Mouse (Mus musculus) midbrain, embryonic 14.5 days (tissue): ENCODE data around the gene Ankrd44. TPM values are rescaled to one million over a fixed set of nuclear protein-coding genes. Genes with fewer than 3 reads are reported as not detected.

Experiments used
- ATAC-seq: fragments of 200-750 bp; cut with Nextera tagmentation; 2 replicates; pipeline ENCODE4 v1.8.0; 2017; ENCODE audit warnings: moderate number of reproducible peaks, moderate library complexity; ENCODE audit not compliant: low FRiP score, low TSS enrichment
- DNase-seq: peaks from one replicate; pipeline ENCODE4 v3.0.0-alpha.2; 2015
- H3K27ac ChIP-seq: fragments of 300-500 bp; sonication (generic); replicated peaks from 2 replicates; pipeline ENCODE4 v1.5.1; 2014; ENCODE audit warnings: mild to moderate bottlenecking, low read depth, low read length, moderate library complexity
- H3K27me3 ChIP-seq: fragments of 300-500 bp; sonication (generic); 2 replicates; pipeline ENCODE4 v1.6.1; 2014; ENCODE audit warnings: low read length, control low read depth, mixed read lengths; ENCODE audit not compliant: control insufficient read depth, insufficient read depth
- H3K36me3 ChIP-seq: fragments of 300-500 bp; sonication (generic); 2 replicates; pipeline ENCODE4 v1.6.1; 2014; ENCODE audit warnings: low read length, control low read depth; ENCODE audit not compliant: control insufficient read depth, insufficient read depth
- H3K4me1 ChIP-seq: fragments of 300-500 bp; sonication (generic); 2 replicates; pipeline ENCODE4 v1.6.1; 2014; ENCODE audit warnings: mild to moderate bottlenecking, antibody characterized with exemption, low read length, control low read depth; ENCODE audit not compliant: control insufficient read depth, insufficient read depth
- H3K4me2 ChIP-seq: fragments of 300-500 bp; sonication (generic); 2 replicates; pipeline ENCODE4 v1.6.1; 2014; ENCODE audit warnings: mild to moderate bottlenecking, low read length, moderate library complexity
- H3K4me3 ChIP-seq: fragments of 300-500 bp; sonication (generic); replicated peaks from 2 replicates; pipeline ENCODE4 v1.5.1; 2014; ENCODE audit warnings: low read depth, low read length
- H3K9ac ChIP-seq: fragments of 300-500 bp; sonication (generic); replicated peaks from 2 replicates; pipeline ENCODE4 v1.6.1; 2014; ENCODE audit warnings: mild to moderate bottlenecking, low read length, moderate library complexity
- H3K9me3 ChIP-seq: fragments of 300-500 bp; sonication (generic); 2 replicates; pipeline ENCODE4 v1.6.1; 2016; ENCODE audit warnings: low read length, control low read depth, mixed read lengths; ENCODE audit not compliant: control insufficient read depth
- WGBS: fragments of 180-500 bp; shearing (Covaris S2); extraction: QIAGEN DNeasy Blood & Tissue Kit; methylation state at CpG from one replicate; pipeline ENCODE4 v1.1.7; 2014; 5-methylcytosine and 5-hydroxymethylcytosine counted together
- polyA plus RNA-seq: library from polyadenylated mRNA; unstranded; fragments of >200 nt; fragmentation: Nextera tagmentation; extraction: Ambion mirVana; gene quantifications from 2 replicates; pipeline ENCODE4 v1.2.1, GENCODE M21; 2014

The Ankrd44 gene
- polyA plus RNA-seq, 1 experiment from 2014 or later = 39.1 TPM

DNA sequence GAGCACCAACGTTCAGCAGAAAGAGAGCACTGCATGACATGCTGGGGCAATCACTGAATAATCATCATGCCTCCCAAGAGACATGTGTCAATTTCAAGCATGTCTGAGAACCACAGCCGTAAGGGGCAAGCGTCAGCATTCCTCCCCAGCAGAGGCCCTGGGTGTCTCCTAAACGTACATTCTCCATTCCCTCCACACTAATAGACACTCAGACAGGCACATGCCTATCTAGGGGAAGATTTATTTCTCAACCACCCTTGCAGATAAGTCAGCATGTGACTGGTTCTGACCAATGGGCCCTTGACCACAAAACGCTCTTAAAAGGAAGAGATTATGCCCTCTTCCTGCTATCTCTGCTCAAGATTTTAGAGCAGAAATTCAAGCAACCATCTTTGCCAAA is 37.7 kb downstream of the Ankrd44 start:
- no peak overlapping the region for H3K4me3 ChIP-seq
- no peak overlapping the region for H3K4me2 ChIP-seq
- DNase-seq = no peak
- WGBS = 47% methylated on average over 5 of the region's 5 CpGs
- no peaks in the 10 kb centered on the region for H3K36me3 ChIP-seq
- H3K9ac ChIP-seq = no peak overlapping the region
- no peaks in the 10 kb centered on the region for H3K4me1 ChIP-seq
- no peak overlapping the region for H3K27ac ChIP-seq
- H3K27me3 ChIP-seq = no peaks in the 10 kb centered on the region
- ATAC-seq = no peak
- no peaks in the 10 kb centered on the region for H3K9me3 ChIP-seq

DNA sequence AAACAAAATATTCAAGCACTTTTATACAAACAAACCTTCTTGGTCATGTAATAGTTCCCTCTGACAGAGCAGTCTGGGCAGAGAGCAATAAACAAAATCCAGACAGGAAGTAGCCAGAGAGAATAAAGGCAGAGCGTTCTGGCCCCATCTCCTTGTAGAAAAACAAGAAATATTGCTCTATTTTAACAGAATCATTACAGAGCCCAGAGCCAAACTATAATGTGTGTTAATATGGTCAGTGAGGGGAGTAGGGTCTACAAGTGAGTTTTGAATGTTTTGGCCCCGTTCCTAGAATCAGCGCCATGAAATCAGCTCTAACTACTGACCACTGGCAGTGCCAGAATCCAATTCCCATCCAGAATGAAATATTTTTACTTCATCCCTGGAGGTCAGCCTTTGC is 38.3 kb downstream of the Ankrd44 start:
- Histone ChIP-seq H3K9ac (no peak overlapping the region), H3K27me3 (no peaks in the 10 kb centered on the region), H3K4me1 (no peaks in the 10 kb centered on the region), H3K27ac (no peak overlapping the region), H3K4me3 (no peak overlapping the region), H3K4me2 (no peak overlapping the region), H3K36me3 (no peaks in the 10 kb centered on the region), H3K9me3 (no peaks in the 10 kb centered on the region)
- WGBS = 85% methylated on average over 3 of the region's 3 CpGs
- DNase-seq (no peak), ATAC-seq (no peak)

DNA sequence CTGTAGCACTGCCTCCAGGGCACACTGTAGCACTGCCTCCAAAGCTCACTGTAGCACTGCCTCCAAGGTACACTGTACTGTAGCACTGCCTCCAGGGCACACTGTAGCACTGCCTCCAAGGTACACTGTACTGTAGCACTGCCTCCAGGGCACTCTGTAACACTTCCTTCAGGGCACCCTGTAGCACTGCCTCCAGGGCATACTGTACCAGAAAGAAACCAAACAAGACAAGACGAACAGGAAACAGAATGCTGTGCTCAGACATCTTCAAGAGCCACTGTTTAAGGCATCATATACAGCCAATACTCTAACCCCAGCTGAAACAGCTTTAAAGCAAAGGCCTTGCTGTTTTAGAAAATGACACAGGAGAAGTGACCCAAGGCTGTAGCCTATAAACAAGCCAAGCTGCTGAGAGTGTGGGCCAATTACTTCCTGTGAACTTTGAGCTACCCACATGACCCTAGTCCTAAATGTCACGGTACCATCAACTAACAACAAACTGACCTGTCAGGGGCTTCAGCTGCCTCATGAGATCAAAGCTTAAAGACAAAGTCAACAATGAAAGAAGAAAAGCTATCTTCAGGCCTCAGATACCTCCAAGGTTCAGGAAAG is 43.2 kb downstream of the Ankrd44 start:
- no peaks in the 10 kb centered on the region for H3K4me1 ChIP-seq
- H3K9me3 ChIP-seq = no peaks in the 10 kb centered on the region
- no peak overlapping the region for H3K4me2 ChIP-seq
- no peaks in the 10 kb centered on the region for H3K27me3 ChIP-seq
- 75% methylated on average over 2 of the region's 2 CpGs for WGBS
- H3K4me3 ChIP-seq = no peak overlapping the region
- no peak for DNase-seq
- no peak for ATAC-seq
- H3K27ac ChIP-seq = no peak overlapping the region
- no peaks in the 10 kb centered on the region for H3K36me3 ChIP-seq
- H3K9ac ChIP-seq = no peak overlapping the region

DNA sequence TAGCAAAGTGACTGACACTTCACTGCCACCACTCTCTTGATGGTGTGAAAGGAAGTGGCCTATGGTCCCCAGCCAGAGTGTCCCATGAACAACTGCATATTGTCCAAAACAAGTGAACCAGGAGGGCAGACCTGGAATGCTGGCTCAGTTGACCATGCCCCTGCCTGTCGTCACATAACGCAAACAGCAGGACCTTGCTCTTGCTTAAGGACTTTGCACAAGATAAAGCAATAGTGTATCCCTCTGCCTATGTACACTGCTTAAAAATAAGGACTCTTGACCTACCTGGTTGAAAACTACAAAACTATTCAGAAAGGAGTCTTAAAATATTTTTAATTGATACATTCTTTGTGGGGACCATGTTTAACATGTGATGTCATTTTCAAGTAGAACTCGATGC is 44.7 kb downstream of the Ankrd44 start:
- ATAC-seq = no peak
- DNase-seq = no peak
- Histone ChIP-seq H3K27me3 (no peaks in the 10 kb centered on the region), H3K4me2 (no peak overlapping the region), H3K4me1 (no peaks in the 10 kb centered on the region), H3K9ac (no peak overlapping the region), H3K36me3 (no peaks in the 10 kb centered on the region), H3K27ac (no peak overlapping the region), H3K4me3 (no peak overlapping the region), H3K9me3 (no peaks in the 10 kb centered on the region)
- 81% methylated on average over 3 of the region's 3 CpGs for WGBS

DNA sequence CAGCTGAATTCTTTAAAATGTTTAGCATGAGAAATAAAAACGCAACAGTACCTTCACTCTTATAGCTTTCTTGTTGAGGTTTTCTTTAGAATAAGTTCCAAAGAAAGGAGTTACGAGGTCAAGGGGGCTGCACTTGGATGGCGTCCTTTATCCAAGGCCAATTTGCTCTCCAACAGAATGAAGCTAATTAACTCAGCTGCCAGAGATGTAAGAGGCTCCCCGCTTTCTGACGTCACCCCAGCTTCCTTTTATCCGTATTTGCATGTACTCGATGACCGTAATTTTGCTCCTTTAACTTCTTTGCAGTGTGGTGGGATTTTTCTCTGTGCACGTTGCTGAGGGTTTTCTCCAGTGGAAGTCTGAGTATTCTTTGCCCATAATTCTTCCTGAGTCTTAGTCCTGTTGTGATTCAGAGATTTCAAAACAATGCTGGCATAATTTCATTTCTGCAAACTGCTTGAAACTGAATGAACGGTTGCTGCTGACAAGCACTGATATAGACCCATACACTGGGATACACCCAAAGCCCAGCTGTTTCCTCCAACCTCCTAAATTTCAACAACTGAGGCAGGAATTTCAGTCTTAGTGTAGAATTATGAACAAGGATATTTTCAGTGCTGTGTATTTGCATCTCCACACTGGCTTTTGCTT is 48.6 kb downstream of the Ankrd44 start:
- no peak for DNase-seq
- Histone ChIP-seq H3K9ac (no peak overlapping the region), H3K4me3 (no peak overlapping the region), H3K36me3 (no peaks in the 10 kb centered on the region), H3K27me3 (no peaks in the 10 kb centered on the region), H3K27ac (no peak overlapping the region), H3K4me1 (no peaks in the 10 kb centered on the region), H3K4me2 (no peak overlapping the region), H3K9me3 (no peaks in the 10 kb centered on the region)
- ATAC-seq = no peak
- WGBS = 80% methylated on average over 10 of the region's 10 CpGs

DNA sequence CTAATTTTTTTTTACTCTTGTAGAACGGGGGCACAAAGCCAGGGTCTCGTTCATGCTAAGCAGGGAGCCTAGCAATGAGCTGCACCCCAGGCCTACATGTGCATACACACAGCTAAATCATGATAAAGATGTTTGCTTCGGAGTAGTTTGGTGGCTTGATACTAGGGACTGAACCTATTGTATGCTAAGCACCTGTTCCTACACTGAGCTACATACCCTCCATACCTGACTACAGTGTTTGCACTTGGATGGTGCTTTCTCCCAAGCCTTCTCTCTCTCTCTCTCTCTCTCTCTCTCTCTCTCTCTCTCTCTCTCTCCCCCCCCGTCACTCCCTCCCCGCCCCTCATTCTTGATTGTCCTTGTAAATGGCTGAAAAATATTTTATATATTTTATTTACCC is 49.2 kb downstream of the Ankrd44 start:
- Histone ChIP-seq H3K27ac (no peak overlapping the region), H3K36me3 (no peaks in the 10 kb centered on the region), H3K9me3 (no peaks in the 10 kb centered on the region), H3K9ac (no peak overlapping the region), H3K4me3 (no peak overlapping the region), H3K4me2 (no peak overlapping the region), H3K27me3 (no peaks in the 10 kb centered on the region), H3K4me1 (no peaks in the 10 kb centered on the region)
- DNase-seq (no peak), ATAC-seq (no peak)
- WGBS = 95% methylated on average over 5 of the region's 5 CpGs

DNA sequence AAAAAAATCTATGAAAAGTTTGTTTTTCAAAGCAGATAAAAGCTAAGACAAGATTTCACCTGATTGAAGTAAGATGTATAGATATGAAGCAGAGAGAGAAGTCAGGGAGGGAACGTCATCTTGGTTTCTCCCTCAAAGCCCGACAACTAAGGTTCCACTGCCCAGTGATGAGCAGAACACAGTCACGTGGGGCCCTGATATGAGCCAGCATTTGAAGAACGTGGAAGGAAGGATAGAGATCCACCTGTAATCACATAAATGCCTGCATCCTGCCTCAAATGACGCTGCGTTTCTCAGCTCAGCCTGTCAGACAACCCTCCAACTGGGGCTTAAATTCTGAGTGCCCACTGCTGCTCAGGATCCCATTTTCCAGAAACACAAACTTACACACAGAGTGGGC is 52.1 kb downstream of the Ankrd44 start:
- H3K4me3 ChIP-seq = no peak overlapping the region
- H3K27me3 ChIP-seq = no peaks in the 10 kb centered on the region
- WGBS = 86% methylated on average over 6 of the region's 6 CpGs
- H3K4me2 ChIP-seq = no peak overlapping the region
- H3K9ac ChIP-seq = no peak overlapping the region
- H3K27ac ChIP-seq = no peak overlapping the region
- H3K9me3 ChIP-seq = no peaks in the 10 kb centered on the region
- ATAC-seq = no peak
- no peaks in the 10 kb centered on the region for H3K36me3 ChIP-seq
- no peaks in the 10 kb centered on the region for H3K4me1 ChIP-seq
- no peak for DNase-seq

DNA sequence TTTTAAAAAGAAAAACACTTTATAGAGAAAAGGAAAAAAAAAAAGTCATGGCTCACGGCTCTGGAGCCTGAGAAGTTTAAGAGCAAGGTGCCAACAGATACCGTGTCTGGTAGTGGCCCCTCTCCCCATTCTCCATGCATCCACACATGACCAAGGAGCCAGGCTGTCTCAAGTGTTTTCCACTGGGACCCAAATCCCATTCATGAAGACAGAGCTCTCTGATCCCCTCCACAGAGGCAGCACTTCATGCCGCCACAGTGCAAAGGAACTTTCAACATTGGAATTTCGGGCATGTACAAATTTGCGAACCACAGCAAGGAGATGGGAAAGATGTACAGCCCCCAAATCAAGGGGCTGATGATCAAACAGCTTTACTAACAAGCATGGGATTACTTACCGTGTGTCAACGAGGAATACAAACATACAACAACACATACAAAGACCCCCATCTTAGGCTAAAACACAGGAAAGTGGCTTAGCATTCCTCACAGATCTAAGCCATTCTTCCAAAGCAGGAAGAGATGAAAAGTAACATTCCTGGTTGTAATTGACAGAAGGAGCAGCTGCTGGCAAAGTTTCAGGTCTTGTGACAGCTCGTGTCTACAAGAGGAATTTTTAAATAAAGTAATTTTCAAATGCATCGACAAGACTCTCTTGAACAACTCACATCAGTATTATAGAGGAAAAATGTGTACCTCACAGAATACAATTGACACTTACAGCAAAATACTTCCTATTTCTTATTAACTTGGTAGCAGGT is 53.1 kb downstream of the Ankrd44 start:
- peaks cover 4% of the 10 kb centered on the region; the same call in 1 of the 2 replicates for H3K4me1 ChIP-seq
- H3K36me3 ChIP-seq = no peaks in the 10 kb centered on the region
- H3K27ac ChIP-seq = no peak overlapping the region
- H3K4me2 ChIP-seq = no peak overlapping the region
- no peak overlapping the region for H3K9ac ChIP-seq
- WGBS = 64% methylated on average over 9 of the region's 9 CpGs
- no peaks in the 10 kb centered on the region for H3K27me3 ChIP-seq
- DNase-seq (no peak), ATAC-seq (no peak)
- H3K4me3 ChIP-seq = no peak overlapping the region
- H3K9me3 ChIP-seq = no peaks in the 10 kb centered on the region

DNA sequence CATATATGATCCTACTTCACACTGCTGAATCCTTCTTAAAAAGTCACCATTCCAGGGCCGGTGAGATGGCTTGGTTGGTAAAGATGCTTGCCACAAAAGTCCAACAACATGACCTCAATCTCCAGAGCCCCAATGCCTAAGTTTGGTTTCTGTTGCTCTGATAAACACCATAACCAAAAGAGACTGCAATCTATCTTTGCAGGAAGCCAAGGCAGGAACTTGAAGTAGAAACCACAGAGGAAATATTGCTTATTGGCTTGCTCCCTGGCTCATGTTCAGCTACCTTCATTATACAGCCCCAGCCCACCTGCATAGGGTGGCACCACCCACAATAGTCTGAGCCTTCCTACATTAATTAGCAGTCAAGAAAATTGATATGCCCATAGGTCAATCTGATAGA is 54.9 kb downstream of the Ankrd44 start:
- Histone ChIP-seq H3K4me3 (no peak overlapping the region), H3K9me3 (no peaks in the 10 kb centered on the region), H3K4me2 (no peak overlapping the region), H3K4me1 (peaks cover 12% of the 10 kb centered on the region), H3K27me3 (no peaks in the 10 kb centered on the region), H3K36me3 (no peaks in the 10 kb centered on the region), H3K9ac (no peak overlapping the region), H3K27ac (no peak overlapping the region)
- ATAC-seq (no peak), DNase-seq (no peak)
- 96% methylated on average over 1 of the region's 1 CpGs for WGBS
